ENCODE assay signal across 21 mouse cellular contexts in genomic region chr3:52759846-52760245, GRCm38 (mm10).
DNase-seq lines count a peak whose midpoint lies in the region; ATAC-seq lines count a peak whose summit lies in the region.
"Had no signal": no experiment of that assay in that cellular context is flagged by ENCODE, and none has a peak within 500 bp of the region (broad histone marks: within the 10 kb centered on the region; RNA-seq: fewer than 3 reads in every experiment).

No protein-coding gene starts in this region.

- WGBS in heart, embryonic 12.5 days = 88% methylated on average over 11 of the region's 11 CpGs
- 88% methylated on average over 11 of the region's 11 CpGs for WGBS in heart, embryonic 10.5 days
- WGBS in midbrain, embryonic 11.5 days = 92% methylated on average over 11 of the region's 11 CpGs
- 94% methylated on average over 11 of the region's 11 CpGs for WGBS in midbrain, embryonic 15.5 days

- no peaks in the 10 kb centered on the region for H3K27me3 ChIP-seq in heart, embryonic 12.5 days (replicated peaks)
- no peaks in the 10 kb centered on the region for H3K27me3 ChIP-seq in heart, embryonic 10.5 days (ENCODE audit: insufficient read depth, poor library complexity, severe bottlenecking)
- H3K27me3 ChIP-seq in midbrain, embryonic 11.5 days (ENCODE audit: control insufficient read depth, insufficient read depth, low read length) = no peaks in the 10 kb centered on the region
- no peaks in the 10 kb centered on the region for H3K27me3 ChIP-seq in midbrain, embryonic 15.5 days (replicated peaks)
- H3K27me3 ChIP-seq: CH12.LX, Patski had no signal

- H3K4me3 ChIP-seq in heart, embryonic 12.5 days = no peak overlapping the region
- no peak overlapping the region for H3K4me3 ChIP-seq in heart, embryonic 10.5 days
- no peak overlapping the region for H3K4me3 ChIP-seq in midbrain, embryonic 11.5 days (ENCODE audit: low read depth, low read length)
- no peak overlapping the region for H3K4me3 ChIP-seq in midbrain, embryonic 15.5 days

- no peak overlapping the region for H3K27ac ChIP-seq in heart, embryonic 12.5 days (ENCODE audit: poor library complexity, severe bottlenecking)
- H3K27ac ChIP-seq in heart, embryonic 10.5 days = no peak overlapping the region
- H3K27ac ChIP-seq in midbrain, embryonic 11.5 days (ENCODE audit: low read depth, low read length) = no peak overlapping the region
- no peak overlapping the region for H3K27ac ChIP-seq in midbrain, embryonic 15.5 days

- 0 out of 2 replicates have a peak, but pooled peaks cover 5% of the 10 kb centered on the region for H3K4me1 ChIP-seq in heart, embryonic 12.5 days (replicated peaks)
- H3K4me1 ChIP-seq in heart, embryonic 10.5 days = peaks cover 5% of the 10 kb centered on the region; the same call in 1 of the 2 replicates
- peaks cover 3% of the 10 kb centered on the region; the same call in 1 of the 2 replicates for H3K4me1 ChIP-seq in midbrain, embryonic 11.5 days (ENCODE audit: control insufficient read depth, insufficient read depth, low read length)
- no peaks in the 10 kb centered on the region for H3K4me1 ChIP-seq in midbrain, embryonic 15.5 days

- no peaks in the 10 kb centered on the region for H3K36me3 ChIP-seq in heart, embryonic 12.5 days
- no peaks in the 10 kb centered on the region for H3K36me3 ChIP-seq in heart, embryonic 10.5 days
- no peaks in the 10 kb centered on the region for H3K36me3 ChIP-seq in midbrain, embryonic 11.5 days (ENCODE audit: control insufficient read depth, insufficient read depth, low read length)
- no peaks in the 10 kb centered on the region for H3K36me3 ChIP-seq in midbrain, embryonic 15.5 days (replicated peaks)
- H3K36me3 ChIP-seq: G1E had no signal

- no peak overlapping the region for H3K9ac ChIP-seq in heart, embryonic 12.5 days
- no peak overlapping the region for H3K9ac ChIP-seq in midbrain, embryonic 11.5 days (ENCODE audit: low read length)
- no peak overlapping the region for H3K9ac ChIP-seq in midbrain, embryonic 15.5 days

- no peak overlapping the region for H3K4me2 ChIP-seq in heart, embryonic 12.5 days
- no peak overlapping the region for H3K4me2 ChIP-seq in midbrain, embryonic 11.5 days
- no peak overlapping the region for H3K4me2 ChIP-seq in midbrain, embryonic 15.5 days

- ATAC-seq in heart, embryonic 12.5 days (ENCODE audit: insufficient number of reproducible peaks, low FRiP score) = no peak
- no peak for ATAC-seq in midbrain, embryonic 11.5 days (ENCODE audit: low FRiP score)
- ATAC-seq in midbrain, embryonic 15.5 days (replicated peaks) = no peak
- ATAC-seq: activated CD4-positive, CD25-positive, alpha-beta regulatory T cell, adult 4 months; CD4-positive, CD25-positive, alpha-beta regulatory T cell, adult 4 months; Patski had no signal

- H3K9me3 ChIP-seq in heart, embryonic 12.5 days (replicated peaks) = no peaks in the 10 kb centered on the region
- no peaks in the 10 kb centered on the region for H3K9me3 ChIP-seq in heart, embryonic 10.5 days
- no peaks in the 10 kb centered on the region for H3K9me3 ChIP-seq in midbrain, embryonic 11.5 days (ENCODE audit: control insufficient read depth, low read length)
- no peaks in the 10 kb centered on the region for H3K9me3 ChIP-seq in midbrain, embryonic 15.5 days

- peak; percentile 55 for DNase-seq in heart, adult 11 months
- DNase-seq in heart, embryonic 10.5 days (ENCODE audit: low spot score) = peak; percentile 68
- no peak for DNase-seq in heart, adult 9 months (ENCODE audit: low spot score in 2 of 2)
- DNase-seq in midbrain, embryonic 11.5 days (ENCODE audit: low spot score, missing footprints) = peak; percentile 41
- DNase-seq: adrenal gland, adult 2 months; adrenal gland, adult 8-10 months; adrenal gland, postnatal 10 days; adrenal gland, postnatal 14 days; adrenal gland, postnatal 25 days; adrenal gland, postnatal 36 days; B cell, adult 2 months; cerebellum, adult 11 months; cerebellum, adult 11-12 months; cerebellum, adult 18-20 months had no signal

Comparison
In these comparisons a context has a peak if more than half of its experiments do, and no peak if none do; other contexts are left out.
1. DNase-seq: peak in heart, adult 11 months (single experiment), heart, embryonic 10.5 days (single experiment) and midbrain, embryonic 11.5 days (single experiment); none in heart, adult 9 months (0 of 2).